Mouse (Mus musculus): ENCODE data around the gene Dcaf17.

- TF ChIP-seq GABPA (IDR thresholded peaks at IDR 0.05; ENCODE audit: insufficient replicate concordance, low read depth, low read length) (no peak), CTCF (conservative IDR thresholded peaks at IDR 0.05 in 1 of 2, IDR thresholded peaks at IDR 0.05 in 1 of 2; ENCODE audit: low read depth in 2 of 2, low read length in 2 of 2) (no peak), MAZ (IDR thresholded peaks at IDR 0.05; ENCODE audit: low read depth, low read length) (no peak), POLR2A (IDR thresholded peaks at IDR 0.05; ENCODE audit: low read depth, low read length) (no peak), EP300 (IDR thresholded peaks at IDR 0.05; ENCODE audit: low read length) (peak; percentile 63), HCFC1 (IDR thresholded peaks at IDR 0.05; ENCODE audit: low read depth, low read length) (no peak)
These were observed 22.9 kb upstream of the Dcaf17 start for GRCm38 (mm10) chr2:71031973-71032794.
